Mouse (Mus musculus): Measurements from ENCODE around the gene A230072I06Rik.

Gene A230072I06Rik

DNA sequence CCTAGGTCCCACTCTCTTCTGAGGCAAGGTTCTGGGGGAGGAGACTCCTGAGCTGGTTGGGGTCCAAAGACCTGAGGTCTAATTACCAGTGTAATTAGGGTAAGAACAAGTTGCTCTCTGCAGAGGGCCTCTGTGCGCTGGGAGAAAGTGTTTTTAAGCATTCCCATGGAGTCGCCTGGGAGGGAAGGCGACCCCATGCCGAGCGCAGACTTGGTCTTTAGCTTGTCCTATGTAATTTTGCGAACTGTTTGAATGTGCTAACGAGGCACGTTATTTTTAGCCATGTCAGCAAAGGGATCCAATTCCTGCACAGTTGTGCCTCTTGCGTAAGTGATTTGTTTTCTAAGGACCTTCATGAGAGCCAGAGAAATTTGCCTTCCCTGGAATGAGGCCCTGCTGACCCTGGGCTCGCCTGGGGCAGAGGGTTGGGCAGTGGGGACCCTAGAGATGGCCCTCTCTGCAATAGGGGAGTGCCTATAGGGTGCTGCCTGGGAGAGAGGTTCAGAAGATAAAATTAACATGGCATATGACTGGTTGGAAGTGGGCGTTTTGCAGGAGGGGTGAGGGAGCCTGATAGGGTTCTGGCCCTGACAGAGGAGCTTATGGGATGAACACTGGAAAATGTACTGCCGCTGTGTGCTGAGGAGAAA, at the start of gene A230072I06Rik:
Gene A230072I06Rik (plus strand): TSS at position 157 of the 650 bp plus-strand sequence.
- DNase-seq (ENCODE audit: low spot score) = no peak

DNA sequence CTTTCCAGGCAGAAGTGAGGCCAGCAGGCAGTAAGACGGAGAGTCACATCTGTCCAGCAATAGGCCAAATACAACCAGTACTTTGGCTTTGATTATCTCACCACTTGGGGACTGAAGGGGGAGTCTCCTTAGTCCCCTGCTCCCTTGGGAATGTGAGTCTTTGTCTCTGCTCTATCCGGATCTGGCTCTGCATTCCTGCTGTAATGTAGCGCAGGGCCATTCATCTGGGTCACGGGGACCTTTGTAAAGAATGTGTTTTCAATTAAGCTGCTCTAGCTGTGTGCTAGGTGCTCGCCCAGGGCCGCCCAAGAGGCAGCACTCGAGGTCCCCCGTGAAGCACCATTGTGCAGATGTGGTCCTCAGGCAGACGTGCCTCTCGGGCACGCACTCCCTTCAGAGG, 44.6 kb upstream of the A230072I06Rik start:
- peak; percentile 58 for DNase-seq (ENCODE audit: low spot score)

DNA sequence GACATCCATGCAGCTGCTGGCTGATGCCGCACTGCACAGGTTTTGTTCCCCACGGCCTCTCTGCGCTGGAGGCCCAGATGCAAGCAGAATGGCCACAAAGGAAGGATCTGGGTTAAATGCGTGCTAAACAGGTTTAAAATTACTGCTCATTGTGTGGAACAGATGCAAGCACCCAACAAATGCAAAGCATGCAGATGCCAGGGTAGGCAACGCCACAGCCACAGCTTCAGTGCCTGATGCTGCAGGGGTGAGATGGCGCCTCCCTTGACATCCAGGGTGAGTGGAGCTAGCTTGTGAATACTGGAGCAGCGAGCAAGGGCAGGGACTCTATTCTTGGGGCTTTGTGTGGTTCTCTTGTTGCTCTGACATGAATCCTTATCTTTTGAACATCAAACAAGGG, 39.8 kb upstream of the A230072I06Rik start:
- DNase-seq (ENCODE audit: low spot score) = no peak

DNA sequence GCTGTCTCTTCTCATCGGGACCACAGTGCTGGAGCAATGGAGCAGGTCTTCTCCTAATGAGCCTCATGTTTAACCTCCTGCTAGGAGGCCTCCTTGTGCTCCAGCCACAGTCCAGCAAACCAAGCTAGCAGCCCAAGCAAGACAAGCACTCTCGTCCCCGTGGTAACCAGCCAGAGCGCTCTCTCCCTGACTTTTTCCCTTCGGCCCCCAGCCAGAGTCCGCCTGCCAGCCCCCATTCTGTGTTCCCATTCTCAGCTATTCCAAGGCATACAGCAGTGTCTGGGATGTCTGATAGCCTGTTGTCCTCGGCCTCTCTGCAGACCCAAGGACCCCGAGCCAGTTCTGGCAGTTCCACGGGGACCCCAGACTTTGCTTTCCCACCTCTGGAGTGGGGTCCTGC, 38.5 kb upstream of the A230072I06Rik start:
- DNase-seq (ENCODE audit: low spot score) = no peak

DNA sequence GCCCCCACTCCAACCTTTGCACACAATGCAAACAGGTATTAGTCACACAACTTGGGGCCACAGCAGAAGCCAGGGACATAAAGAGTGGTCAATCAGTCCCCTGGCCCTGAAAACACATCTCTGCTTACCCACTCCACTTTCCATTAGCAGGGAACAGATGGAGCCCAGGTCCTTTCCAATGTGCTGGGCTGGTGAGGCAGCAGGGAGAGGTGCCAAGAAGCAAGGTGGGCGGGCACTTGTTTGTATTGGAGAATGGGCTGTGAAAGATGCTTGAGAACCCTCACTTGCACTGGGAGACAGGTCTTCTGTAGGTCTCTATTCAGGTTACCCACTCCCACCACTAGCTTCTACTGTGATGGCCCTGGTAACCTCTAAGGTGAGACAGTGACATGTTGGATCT, 34.9 kb upstream of the A230072I06Rik start:
- DNase-seq (ENCODE audit: low spot score) = no peak

DNA sequence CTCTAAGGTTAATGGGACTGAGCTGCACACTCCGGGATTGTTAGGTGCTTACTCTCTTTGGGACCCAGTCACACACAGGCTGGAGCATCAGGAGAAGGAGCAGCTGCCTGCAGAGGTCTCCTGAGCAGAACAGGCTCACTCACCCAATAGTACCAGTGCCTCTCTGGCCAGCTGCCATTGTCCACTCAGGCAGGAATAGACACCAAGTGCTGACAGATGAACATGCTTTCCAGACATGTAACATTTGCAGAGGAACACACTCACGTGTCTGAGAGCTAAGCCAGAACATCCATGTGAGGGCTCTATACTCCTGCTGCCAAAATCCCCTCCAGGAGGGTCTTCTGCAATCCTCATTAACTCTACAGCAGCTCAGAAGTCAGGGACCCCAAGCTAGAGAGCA, 18.7 kb upstream of the A230072I06Rik start:
- no peak for DNase-seq (ENCODE audit: low spot score)

DNA sequence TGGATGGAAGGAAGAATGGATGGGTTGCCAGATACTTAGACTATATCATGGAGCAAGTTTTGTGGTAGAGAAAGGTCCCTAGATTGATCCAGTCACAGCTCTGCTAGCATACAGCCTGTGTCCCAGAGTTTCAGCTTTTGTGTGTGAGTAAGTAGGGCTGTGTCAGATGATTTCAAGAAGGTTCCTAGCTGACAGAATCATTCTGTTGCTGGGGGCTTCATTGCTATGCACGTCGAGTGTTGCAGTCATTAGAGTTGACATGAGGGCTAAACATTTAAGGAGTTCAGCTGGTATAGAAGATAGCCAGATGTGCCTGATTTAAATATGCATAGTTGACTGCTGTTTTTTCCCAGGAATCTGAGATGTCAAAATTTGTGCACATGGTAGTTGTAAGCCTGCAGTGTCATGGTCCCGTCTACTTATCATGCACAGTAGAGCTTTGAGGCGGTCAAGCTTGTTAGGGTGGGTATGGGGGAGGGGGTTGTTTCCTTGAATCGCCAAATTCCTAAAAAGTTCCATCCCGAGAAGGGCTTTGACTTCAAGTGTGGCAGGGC, 18.1 kb upstream of the A230072I06Rik start:
- no peak for DNase-seq (ENCODE audit: low spot score)

DNA sequence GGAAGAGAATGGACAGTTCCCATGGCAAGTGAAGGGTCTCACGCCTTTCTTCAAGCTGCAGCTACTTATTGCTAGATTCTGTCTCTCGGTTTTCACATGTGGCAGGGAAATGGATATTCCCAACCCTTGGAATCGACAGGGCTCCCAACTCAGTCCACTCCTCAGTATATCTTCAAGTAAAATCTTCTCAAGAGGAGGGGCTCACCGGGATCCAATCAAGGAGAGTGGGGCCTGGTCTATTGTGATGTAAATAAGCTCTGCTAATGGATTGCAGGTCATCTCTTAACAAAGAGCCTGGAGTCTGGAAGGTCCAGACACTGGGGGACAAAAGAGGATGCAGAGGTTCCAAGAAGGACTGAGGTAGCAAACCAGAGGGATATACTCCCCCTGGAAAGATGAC, 17.1 kb upstream of the A230072I06Rik start:
- peak; percentile 36 for DNase-seq (ENCODE audit: low spot score)

DNA sequence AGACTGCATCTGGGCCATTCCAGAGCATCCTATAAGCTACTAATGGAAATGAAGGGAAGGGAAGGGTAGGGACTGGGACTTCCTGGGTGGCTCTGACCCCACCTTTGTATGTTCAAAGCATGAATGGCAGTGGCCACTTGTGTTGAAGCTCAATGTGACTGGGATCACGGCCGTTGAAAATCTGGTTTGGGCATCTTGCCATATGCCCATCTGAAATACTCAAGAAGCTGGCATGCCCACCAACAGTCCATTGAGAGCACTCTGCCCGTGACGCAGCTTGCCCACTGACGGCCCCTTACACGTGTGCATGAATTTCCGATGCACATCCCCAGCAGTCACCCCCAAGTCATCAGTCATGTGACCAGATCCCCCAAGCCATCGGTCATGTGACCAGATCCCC, 13.6 kb upstream of the A230072I06Rik start:
- DNase-seq (ENCODE audit: low spot score) = no peak

DNA sequence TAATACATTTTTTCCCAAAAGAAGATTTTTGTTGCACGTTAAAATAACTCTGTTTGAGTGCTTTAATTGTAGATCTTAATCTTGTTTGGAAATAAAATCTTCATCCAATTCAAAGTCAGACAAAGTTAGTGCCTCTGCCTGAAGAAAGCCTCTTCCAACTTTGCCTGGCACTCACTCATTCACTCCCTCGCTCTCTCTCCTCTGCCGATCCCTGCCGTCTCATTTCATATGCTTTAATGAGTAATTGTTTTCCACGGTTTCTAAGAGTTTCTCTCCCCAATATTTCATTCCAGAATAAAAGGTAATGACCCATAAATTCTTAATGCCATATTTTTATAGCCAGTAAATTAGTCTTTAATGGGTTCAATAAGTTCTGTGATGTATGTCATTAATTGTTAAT, 10.8 kb upstream of the A230072I06Rik start:
- DNase-seq (ENCODE audit: low spot score) = peak; percentile 27

DNA sequence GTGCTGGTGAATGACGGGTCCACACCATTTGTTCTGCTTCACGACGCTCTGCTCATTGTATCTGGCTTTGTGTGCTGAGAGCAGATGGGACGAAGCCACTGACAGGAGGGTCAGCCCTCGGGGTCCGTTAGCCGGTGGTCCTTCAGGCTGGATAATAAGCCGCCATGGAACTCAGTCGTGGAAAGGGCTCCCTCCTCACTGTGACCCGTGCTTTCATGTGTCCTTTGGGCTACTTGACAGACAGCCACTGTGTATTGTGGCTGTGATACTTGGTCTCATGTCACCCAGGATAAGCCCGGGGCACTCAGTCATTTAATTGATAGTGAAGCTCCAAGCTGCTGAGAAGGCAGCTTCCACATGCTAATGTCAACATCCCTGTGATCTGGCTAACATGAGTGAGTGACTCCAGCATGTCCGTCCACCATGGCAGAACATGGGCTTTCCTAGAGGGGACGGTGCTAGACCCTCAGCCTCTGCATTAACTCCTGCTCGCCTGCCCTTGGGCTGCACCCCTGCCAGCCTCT, 10.3 kb upstream of the A230072I06Rik start:
- DNase-seq (ENCODE audit: low spot score) = peak; percentile 76

DNA sequence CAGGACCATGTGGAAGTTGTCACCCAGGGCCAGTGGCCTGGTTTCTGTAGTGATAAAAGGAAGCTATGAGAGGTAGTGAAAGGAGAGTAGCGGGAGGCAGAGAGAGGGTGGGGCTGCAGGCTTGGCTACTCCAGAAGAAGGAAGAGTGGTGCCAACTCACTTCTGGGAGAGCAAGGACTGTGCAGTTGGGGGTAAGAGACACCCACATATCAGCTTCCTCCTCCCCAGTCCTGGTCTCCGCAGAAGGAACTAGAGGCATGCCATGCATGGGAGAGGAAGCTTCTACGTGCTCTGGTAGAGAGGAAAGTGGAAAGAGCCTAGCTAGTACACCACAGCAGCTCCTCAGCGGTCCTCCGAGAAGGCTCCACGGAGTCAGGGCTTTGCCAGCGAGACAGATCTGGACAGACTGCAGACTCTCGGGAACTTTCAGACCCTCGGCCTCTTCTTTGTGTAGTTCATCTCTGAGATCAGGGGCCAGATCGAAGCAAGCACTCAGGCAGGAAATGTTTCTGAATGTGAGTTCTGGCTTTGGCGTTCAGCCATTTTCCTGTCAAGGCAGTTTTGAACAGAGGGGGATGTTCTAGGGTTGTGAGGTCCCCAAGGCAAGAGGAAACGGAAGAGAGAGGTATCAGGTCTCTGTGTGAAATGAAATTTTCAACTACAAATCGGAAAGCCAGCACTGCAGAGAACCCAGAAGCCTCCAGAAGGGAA, 1.0 kb downstream of the A230072I06Rik start:
- no peak for DNase-seq (ENCODE audit: low spot score)

DNA sequence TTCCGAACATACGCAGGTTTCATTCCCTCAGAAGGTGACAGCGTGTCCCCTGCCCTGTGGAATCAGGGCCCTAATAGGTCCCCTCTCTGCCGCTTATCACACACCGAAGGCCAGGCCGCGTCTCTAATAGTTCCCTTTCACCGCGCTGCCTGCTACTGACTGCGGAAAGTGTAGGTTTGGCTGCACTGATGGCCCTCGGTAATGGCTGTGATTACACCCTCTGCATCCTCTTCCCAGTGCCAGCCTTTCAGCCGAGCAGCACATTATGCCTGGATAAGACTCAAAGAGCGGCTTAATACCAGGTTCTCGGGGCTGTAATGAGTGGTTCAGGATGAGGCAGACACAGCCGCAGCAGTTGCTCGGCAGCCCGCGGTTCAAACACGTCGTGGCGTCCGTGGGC, 3.5 kb downstream of the A230072I06Rik start:
- DNase-seq (ENCODE audit: low spot score) = no peak

DNA sequence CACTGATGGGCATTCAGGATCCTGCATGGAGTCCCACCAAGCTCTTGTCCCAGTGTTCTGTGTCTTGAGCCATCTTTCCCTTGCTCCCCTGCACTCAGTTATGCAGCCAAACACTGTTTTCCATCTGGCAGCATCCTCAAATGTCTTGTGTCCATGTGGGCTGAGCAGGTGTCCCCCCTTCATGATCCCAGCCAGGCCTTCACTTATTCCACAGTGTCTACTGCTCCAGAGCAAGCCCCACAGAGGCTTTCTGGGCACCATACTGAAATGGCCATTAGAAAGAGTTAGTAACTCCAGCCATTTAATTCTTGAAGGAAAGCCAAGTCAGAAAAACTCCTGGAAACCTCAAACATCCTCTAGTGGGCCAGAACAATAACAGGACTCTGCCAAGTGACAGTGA, 11.9 kb downstream of the A230072I06Rik start:
- no peak for DNase-seq (ENCODE audit: low spot score)

DNA sequence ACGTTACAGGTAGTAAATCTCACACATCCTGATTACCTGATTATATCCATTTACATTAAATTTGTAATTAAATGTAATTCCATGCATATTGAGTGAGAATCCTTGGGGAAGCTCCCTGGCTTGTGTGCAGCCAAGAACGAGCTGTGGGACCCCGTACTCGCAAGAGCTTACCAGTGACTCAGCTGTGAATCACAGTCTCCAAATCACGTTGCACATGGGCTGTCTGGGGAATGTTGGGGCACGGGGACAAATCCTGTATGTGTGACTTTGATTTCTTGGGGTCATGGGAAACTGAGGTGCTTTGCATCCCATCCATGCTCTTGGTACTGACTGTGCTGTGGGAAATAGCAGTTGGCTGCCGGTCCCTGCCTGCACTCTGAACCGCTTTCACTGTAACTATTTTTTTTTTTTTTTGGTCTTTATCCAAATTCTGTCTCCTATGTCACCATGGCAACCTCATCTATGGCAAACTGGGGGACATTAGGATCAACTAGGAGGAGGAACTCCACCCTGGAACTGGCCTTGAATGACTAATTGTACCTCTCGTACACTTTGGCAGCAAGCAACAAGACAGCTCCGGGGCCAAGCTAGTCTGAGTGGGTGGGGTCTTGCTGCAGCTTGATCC, 19.8 kb downstream of the A230072I06Rik start:
- no peak for DNase-seq (ENCODE audit: low spot score)

DNA sequence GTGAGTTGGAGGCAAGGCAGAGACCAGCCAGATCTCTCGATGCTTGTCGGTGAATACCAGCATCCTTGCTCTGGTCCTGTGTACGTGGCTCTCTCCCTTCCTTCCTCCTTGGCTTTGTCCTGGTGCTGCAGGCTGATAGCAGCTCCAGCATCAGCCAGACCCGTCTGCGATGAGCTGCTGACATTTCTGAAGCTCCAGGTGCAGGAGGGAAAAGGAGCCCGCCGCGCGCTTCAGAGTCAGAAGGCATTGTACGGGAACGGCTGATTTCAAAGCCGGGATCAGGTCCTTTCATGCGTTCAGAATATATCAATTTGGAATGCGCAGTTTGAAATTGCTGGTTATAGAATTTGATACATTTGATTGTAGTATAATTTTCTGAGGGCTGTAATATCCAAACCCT, 23.4 kb downstream of the A230072I06Rik start:
- no peak for DNase-seq (ENCODE audit: low spot score)

DNA sequence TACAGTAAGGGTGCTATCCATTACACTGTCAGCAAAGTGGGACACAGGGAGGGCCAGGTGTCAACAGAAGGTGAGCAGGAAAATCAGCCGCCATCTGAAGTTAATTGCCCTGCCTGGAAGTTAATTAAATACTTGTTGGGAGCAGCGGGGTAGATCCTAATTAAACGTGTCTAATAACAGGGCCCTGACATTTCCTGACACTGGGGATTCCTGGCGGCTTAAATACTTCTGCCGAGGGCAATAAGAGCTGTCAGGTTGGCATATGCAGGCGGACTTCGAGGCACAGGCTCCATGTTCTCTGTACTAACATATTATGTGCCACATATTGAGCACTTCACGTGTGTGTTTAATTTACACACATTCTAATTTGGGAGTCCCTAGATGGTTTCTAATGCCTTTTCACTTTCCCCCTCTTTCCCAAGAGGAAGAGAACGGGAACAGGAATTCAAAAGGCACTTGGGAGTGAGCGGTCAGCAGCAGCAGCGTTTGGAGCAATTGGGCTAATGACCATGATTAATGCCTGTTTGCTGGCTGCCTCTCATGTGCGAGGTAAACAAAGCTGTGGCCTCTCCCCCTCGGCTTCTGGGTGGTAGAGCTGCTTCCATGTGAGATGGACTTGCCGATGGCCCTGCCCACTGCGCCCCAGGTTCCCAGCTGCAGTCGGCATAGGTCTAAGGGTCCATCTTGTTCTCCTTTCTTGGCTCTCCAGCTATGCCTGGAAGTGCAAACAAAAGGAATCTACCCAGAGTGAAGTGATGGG, 34.5 kb downstream of the A230072I06Rik start:
- DNase-seq (ENCODE audit: low spot score) = no peak

DNA sequence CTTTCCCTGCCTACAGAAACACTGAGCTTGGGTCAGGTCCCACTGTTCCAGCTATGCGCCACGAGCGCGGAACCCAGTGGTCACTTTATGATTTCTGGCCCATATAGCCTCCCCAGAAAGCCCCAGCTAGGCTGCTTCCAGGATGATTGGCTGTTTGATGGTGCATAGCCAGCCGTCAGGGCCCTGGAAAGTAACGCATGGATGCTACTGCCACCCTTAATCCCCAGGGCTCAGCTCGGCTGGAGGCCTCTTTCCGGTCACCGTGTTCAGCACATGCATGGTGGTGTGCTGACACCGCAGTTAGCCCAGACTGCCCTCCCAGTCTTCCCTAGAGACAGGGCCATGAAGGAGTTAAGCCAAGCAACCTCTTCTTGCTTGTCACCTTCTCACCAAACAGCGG, 35.6 kb downstream of the A230072I06Rik start:
- DNase-seq (ENCODE audit: low spot score) = no peak

DNA sequence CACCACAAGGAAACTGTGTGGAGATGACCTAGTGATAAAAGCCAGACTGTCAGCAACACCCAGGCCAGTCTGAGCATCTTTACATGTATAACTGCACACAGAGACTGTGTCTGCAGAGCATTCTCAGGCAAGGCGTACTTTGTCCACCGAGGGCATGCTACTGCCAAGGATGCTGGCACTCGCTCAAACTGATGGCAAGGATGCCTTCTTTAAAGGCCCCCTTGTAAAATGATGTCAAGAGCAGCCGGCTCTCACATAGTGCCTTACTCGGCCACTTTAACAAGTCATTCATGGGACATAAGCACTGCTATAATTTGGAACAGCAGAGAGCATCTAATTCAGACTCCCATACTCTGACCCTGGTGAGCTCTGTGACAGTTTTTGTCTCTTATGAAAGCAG, 36.6 kb downstream of the A230072I06Rik start:
- DNase-seq (ENCODE audit: low spot score) = no peak

DNA sequence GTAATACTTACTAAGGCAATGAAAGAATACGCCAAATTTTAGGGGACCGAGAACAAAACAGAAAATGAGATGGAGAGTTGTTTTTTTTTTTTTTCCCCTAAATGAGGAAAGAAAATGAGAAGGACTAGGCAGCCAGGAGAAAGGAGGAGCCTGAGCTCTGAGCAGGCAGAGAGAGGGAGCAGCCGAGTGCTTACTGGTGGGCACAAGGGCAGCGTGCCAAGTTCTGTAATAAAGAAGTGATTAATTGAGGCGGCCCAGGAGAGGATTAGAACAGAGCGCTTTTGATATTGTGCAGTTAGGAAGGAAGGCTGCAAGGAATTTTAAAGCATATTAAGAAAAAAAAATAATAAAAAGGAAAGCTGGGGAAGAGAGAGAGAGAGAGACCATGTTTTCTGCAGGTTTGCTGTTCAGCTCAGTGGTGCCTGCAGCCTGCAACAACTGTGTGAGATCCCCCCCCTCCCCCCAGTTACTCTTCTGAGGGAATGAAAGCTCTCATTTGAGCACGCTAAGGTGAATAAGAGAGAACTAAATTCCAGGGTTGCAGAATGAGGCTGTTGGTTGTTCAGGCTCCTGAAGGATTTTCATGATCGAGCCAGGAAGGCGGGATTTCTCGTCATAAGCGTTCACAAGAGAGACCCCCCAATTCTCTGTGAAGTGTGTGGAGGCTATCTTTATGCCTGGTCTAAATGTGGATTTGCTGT, 41.3 kb downstream of the A230072I06Rik start:
- DNase-seq (ENCODE audit: low spot score) = no peak

DNA sequence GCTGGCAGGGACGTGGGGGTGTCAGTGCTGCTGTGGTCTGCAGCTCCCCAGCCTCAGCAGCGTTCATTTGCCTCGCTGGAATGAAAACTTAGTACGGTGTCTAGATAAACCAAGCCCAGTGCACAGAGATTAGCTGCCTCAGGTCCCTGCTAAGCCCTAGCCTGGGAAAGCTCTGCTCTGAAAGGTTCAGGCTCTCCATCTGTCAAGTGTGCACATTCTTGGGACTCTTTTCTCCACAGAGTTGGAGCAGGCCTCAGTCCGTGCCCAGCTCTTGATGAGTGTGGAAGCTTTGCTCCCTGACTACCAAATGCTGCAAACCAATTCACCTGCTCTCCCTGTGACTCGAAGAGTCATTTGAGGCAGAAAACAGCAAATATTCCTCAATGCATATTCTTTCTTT, 43.5 kb downstream of the A230072I06Rik start:
- DNase-seq (ENCODE audit: low spot score) = no peak

DNA sequence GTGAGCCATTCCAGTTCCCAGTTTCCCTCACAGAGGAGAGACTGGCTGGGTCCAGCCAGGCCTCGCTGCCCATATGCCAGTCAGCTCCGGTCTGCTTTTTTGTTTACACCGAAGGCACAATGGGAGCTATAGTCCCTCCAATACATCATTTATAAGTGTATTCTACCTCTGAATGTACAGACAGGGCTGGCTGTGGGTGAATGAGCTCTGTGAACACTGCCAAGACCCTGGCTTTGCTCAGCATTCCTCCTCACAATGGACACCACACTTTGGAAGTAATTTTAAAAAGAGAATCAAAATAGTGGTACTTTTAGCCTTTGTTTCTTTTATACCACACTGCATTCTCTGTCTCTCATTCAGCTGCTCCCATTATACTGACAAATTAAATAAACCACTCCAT, 44.6 kb downstream of the A230072I06Rik start:
- DNase-seq (ENCODE audit: low spot score) = no peak

Measured in embryo, embryonic 10.5 days (tissue).